Mouse (Mus musculus) stomach, embryonic 16.5 days (tissue): ENCODE results near the gene Tmem164. TPM values are rescaled to one million over a fixed set of nuclear protein-coding genes. Genes with fewer than 3 reads are reported as not detected.

Experiments used
- ATAC-seq: fragments of 200-750 bp; cut with Nextera tagmentation; 2 replicates; pipeline ENCODE4 v1.8.0; 2017; ENCODE audit warnings: moderate number of reproducible peaks, moderate TSS enrichment; ENCODE audit not compliant: insufficient read depth, low FRiP score
- H3K27ac ChIP-seq: fragments of 300-500 bp; sonication (generic); 2 replicates; pipeline ENCODE4 v1.5.1; 2014; ENCODE audit warnings: low read length
- H3K27me3 ChIP-seq: fragments of 300-500 bp; sonication (generic); 2 replicates; pipeline ENCODE4 v1.6.1; 2014; ENCODE audit warnings: low read length, control low read depth, mixed read lengths; ENCODE audit not compliant: control insufficient read depth, insufficient read depth
- H3K36me3 ChIP-seq: fragments of 300-500 bp; sonication (generic); 2 replicates; pipeline ENCODE4 v1.6.1; 2014; ENCODE audit warnings: low read length; ENCODE audit not compliant: control insufficient read depth, insufficient read depth
- H3K4me1 ChIP-seq: fragments of 300-500 bp; sonication (generic); 2 replicates; pipeline ENCODE4 v1.6.1; 2014; ENCODE audit warnings: low read length, control low read depth, mixed read lengths; ENCODE audit not compliant: control insufficient read depth, insufficient read depth
- H3K4me2 ChIP-seq: fragments of 300-500 bp; sonication (generic); 2 replicates; pipeline ENCODE4 v1.6.1; 2014; ENCODE audit warnings: low read depth, low read length, mixed read lengths
- H3K4me3 ChIP-seq: fragments of 300-500 bp; sonication (generic); replicated peaks from 2 replicates; pipeline ENCODE4 v1.5.1; 2014; ENCODE audit warnings: mild to moderate bottlenecking, low read length
- H3K9ac ChIP-seq: fragments of 300-500 bp; sonication (generic); 2 replicates; pipeline ENCODE4 v1.6.1; 2014; ENCODE audit warnings: low read length
- H3K9me3 ChIP-seq: fragments of 300-500 bp; sonication (generic); replicated peaks from 2 replicates; pipeline ENCODE4 v1.6.1; 2016; ENCODE audit warnings: low read length, control low read depth; ENCODE audit not compliant: control insufficient read depth
- WGBS: fragments of 180-500 bp; shearing (Covaris S2); extraction: QIAGEN DNeasy Blood & Tissue Kit; methylation state at CpG from one replicate; pipeline ENCODE4 v1.1.7; 2014; 5-methylcytosine and 5-hydroxymethylcytosine counted together
- microRNA counts: library from miRNA; unstranded; fragments of <30 nt; microRNA quantifications from one replicate; lab custom pipeline; 2016
- microRNA-seq: library from miRNA; unstranded; fragments of <30 nt; microRNA quantifications from one replicate; pipeline ENCODE4, GENCODE M21; 2016
- polyA plus RNA-seq: library from polyadenylated mRNA; unstranded; fragments of >200 nt; fragmentation: Nextera tagmentation; extraction: Ambion mirVana; gene quantifications from 2 replicates; pipeline ENCODE4 v1.2.1, GENCODE M21; 2015

The Tmem164 gene
- polyA plus RNA-seq, 1 experiment from 2014 or later, result 60.5 TPM

DNA sequence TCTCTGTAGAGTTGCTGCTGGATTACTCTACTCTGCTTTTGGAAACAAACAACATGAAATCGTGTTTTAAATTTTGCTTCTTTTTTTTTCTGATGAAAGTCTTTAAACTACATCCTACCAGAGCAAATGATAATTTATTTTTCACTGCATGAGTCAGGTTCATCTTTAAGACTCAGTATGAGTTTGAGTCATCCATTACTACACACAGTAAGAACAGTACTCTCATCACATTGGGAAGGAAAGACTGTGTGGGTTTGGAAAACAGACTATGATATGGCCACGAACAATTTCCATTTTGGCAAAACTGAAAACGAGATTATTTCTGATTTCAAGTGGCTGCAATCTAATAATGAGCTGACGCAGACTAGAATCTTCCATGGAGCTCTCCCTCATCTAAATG, 202.4 kb downstream of the Tmem164 start:
- WGBS, result 83% methylated on average over 4 of the region's 4 CpGs
- Histone ChIP-seq H3K9ac (no peak overlapping the region), H3K27me3 (no peaks in the 10 kb centered on the region), H3K9me3 (no peaks in the 10 kb centered on the region), H3K4me1 (no peaks in the 10 kb centered on the region), H3K4me3 (no peak overlapping the region), H3K4me2 (no peak overlapping the region), H3K27ac (no peak overlapping the region), H3K36me3 (no peaks in the 10 kb centered on the region)
- no peak for ATAC-seq

DNA sequence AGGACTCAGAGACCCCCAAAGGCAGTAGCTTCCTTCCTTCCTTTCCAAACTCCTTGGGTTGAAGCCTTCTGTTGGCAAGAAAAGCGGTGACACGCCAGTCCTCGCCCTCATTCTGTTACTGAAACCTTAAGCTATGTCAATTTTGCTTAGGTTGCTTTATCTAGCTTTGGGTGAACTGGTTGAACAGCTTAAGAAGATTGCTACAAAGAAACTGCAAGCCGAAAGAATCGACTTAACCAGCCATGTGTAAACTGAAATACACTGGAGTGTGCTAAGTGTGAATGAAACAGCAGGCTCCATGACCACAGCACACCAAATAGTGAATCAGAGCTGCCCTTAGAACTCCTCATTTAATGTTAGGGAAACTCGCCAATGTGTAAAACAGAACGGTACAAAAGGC, 204.8 kb downstream of the Tmem164 start:
- Histone ChIP-seq H3K4me2 (no peak overlapping the region), H3K4me1 (no peaks in the 10 kb centered on the region), H3K27me3 (no peaks in the 10 kb centered on the region), H3K9ac (no peak overlapping the region), H3K4me3 (no peak overlapping the region), H3K9me3 (no peaks in the 10 kb centered on the region), H3K27ac (no peak overlapping the region), H3K36me3 (no peaks in the 10 kb centered on the region)
- WGBS, result 75% methylated on average over 7 of the region's 7 CpGs
- ATAC-seq, result no peak

MicroRNA genes within 50 kb of the gene (microRNA counts, 519-probe panel; counts per million panel counts)
- 3,149 counts per million, percentile 73 among the panel's probes with 10 or more counts for microRNA mmu-miR-652 (lab: Ali Mortazavi, UCI)

Small RNA genes within 50 kb of the gene (microRNA-seq; reads per million reads assigned to microRNA genes)
- 10,171 reads per million, percentile 94 among the genes with 10 or more reads in this experiment for gene Mir652
